Mouse (Mus musculus) lung, postnatal 4 days (tissue): ENCODE measurements at regions not wholly inside any gene's neighbourhood (a gene's known extent, or its start where the extent isn't known, plus 50 kb on each side); places are given as distances from the start of the nearest gene placed in this dataset.

ENCODE experiments used
- DNase-seq, 2 experiments: peaks; one replicate each; pipeline ENCODE4 v3.0.0; 2021

DNA sequence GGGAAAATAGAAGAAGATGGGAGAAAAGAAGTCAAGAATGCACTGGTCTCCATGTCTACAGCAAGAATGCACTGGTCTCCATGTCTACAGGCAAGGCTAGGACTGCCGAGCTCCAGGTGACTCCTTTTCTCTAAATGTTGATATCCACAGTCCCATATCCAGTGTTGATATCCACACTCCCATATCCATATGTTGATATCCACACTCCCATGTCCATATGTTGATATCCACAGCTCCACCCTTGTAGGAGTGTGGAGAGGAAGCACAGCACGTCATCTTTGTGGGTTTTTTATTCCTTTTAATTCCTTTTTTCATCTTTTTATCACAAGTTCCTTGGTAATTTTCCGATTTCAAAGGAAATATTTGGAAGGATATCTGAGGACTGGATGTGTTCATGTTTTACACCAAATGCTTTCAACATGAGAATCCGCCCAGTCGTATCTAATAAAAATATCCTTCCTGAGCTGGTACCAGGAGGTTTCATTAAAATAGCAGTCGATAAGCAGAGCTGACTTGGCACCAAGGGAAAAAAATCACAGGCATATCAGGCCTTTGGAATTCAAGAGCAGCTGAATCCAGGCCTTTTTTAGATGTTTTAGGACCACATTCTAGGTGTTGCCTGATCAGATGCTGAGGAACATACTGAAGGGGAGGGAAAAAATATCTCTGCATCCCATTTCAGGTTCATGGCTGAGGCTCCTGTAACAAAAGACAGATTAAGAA is 653.7 kb upstream of the Cdh11 start:
- DNase-seq = no peak

- DNase-seq = peak; percentile 42 to 43
Measured at GRCm38 (mm10) chr8:103441163-103441562, 655.7 kb upstream of the Cdh11 start.

- DNase-seq = peak; percentile 25 to 72
Measured at GRCm38 (mm10) chr8:103442420-103443125, 657.1 kb upstream of the Cdh11 start.

DNA sequence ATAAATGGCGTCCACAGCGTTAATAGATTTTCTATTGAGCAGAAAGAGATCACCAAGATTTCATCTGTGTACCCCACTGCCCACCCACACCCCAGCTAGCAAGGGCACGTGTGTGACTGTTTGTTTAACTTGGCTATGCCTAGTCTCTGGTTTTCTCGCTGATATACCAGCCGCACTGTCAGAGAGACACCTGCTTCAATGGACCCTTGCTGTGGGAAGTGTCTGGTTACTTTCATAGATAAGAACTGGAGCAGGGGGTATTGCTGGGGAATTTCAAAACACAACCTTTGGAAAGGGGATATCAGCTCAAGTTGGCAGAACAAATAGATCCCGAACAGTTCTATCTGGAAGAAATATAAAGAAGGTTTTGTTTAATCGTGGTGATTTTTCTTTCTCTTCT is 656.8 kb upstream of the Cdh5 start:
- no peak for DNase-seq

- no peak for DNase-seq
Measured at GRCm38 (mm10) chr8:103445378-103445777, 656.0 kb upstream of the Cdh5 start.

GRCm38 (mm10) chr8:103447916-103448315 is 653.5 kb upstream of the Cdh5 start:
- DNase-seq = no peak

GRCm38 (mm10) chr8:103451381-103452018 is 649.9 kb upstream of the Cdh5 start:
- no peak for DNase-seq

DNA sequence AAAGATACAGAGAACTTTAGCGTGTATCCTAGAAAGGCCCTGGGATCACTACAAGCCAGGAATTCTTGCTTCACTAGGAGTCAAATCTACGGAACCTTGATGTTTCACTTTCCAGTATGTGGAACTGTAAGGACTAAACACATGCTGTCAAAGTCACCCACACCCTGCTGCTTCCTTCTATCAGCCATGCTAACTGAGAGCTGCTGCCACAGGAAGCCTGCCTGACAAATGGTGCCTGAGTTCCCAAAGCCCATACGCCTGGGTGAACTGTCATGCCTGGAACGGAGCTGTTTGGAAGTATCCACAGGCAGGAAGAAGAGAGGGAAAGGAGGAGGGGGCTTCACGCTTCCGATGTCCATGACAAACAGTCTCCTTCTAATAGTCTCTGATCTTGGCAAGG is 644.2 kb upstream of the Cdh5 start:
- DNase-seq = no peak

GRCm38 (mm10) chr8:103463557-103463956 is 637.9 kb upstream of the Cdh5 start:
- DNase-seq = no peak

DNA sequence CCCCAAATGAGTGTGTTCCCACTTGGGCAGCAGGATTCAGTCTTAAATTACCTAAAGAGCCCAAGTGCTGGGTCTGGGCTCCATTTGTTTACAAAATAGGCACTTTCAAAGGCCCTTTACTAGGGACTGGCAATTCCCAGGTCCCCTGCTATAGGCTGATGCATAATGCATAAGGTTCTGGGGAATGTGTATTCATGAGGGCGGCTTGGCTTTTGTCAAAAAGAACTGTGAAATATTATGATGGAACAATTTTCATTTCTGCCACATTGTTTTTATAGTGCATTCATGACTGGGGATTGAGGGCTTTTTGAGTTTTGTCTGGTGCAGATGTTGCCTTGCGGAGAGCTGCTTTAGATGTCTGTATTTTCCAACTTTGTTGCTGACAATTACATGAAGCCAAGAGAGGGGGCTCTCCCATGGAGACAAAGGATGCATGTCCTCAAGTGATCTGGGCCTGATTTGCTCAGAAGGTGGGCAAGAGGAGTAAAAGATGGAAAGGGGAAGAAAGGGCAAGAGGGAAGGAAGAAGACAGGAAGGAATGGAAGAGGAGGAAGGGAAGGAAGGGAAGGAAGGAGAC is 636.6 kb upstream of the Cdh5 start:
- DNase-seq = no peak

- no peak for DNase-seq
Measured at GRCm38 (mm10) chr8:103467536-103468160, 633.8 kb upstream of the Cdh5 start.

DNA sequence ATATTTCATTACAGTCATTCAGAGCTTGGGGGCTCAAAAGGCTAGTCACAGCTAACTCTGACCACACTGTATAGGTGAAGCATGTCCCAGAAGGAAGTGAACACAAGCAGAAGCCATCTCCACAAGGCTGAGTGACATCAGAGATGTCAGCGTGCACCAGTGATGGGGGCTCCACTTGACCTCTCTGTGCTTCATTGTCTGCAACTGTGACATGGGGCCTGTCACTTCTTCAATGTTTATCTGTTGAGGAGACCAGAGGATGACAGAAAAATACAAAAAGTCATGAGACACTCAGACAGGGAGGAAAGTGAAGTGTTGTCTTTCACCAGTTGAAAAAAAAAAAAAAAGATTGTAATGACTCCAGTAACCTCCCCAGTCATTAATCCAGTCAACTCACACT is 632.4 kb upstream of the Cdh5 start:
- DNase-seq = no peak

- no peak for DNase-seq
Measured at GRCm38 (mm10) chr8:103470316-103470715, 631.1 kb upstream of the Cdh5 start.

- no peak for DNase-seq
Measured at GRCm38 (mm10) chr8:103475816-103476797, 625.3 kb upstream of the Cdh5 start.

GRCm38 (mm10) chr8:103482033-103482720 is 619.2 kb upstream of the Cdh5 start:
- DNase-seq = no peak

DNA sequence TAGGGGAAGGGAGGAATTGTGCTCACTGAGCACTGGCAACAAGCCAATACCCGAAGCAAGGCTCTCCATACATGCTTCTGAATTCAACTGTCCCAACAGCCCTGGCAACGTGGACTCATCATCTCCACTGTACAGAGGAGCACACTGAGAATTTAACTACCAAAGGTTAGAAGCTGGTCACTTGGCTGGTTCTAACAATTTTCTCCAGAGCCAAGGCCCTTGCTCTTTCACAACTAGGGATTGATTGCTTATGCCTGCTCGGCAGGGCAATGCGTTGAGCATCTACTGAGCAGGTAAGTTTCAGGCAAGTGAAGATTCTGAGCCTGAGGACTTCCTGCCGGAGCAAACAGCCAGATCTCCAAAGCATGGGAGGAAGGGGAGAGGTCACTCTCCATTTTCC is 616.0 kb upstream of the Cdh5 start:
- DNase-seq = no peak

GRCm38 (mm10) chr8:103489411-103489810 is 612.0 kb upstream of the Cdh5 start:
- peak; percentile 17 to 62 for DNase-seq

DNA sequence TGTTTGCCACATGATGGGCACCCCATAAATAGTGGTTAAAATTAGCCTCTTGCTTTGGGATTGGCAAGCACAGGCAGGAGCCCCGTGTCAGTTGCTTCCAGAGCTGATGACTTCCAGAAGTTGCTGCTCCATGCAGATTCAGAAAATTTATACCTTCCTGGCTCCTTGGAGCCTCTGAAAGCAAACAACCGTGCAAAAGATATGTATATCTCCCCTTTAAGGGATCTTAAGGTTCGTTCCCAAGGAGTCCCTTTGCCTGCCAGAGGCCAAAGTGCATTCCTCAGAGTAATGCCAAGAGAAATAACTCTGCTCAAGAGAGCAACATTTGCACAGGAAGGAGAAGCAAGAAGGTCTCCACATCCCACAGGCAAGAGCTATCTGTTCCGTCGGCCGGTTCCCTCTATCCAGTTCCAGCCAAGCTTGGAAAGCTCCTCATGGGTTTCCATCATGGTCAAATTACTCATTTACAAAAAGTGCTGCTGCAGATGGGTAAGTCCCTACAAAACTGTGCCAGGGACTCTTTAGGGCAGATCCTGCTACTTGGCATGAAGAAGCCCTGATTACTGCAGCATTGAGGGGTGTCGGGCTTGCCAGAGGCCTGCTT is 608.4 kb upstream of the Cdh5 start:
- no peak for DNase-seq

GRCm38 (mm10) chr8:103493932-103494493 is 607.4 kb upstream of the Cdh5 start:
- no peak for DNase-seq

DNA sequence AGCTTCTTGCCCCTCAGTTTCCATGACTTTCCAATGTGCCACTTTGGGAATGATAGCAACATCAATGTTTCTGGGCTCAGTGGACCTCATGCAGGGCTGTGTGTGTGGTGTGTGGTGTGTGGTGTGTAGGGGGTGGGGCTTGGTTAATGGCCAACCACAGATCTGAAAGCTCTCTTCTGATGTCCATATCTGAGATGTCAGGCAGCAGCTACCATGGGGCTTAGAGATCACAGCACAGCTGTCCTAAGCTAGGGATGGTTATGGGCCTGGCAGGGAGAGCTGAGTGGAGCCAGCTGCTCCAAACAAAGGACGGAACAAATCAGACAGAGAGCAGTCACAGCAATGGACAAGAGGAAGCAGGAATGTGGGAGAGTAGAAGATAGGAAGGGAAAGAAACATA is 606.8 kb upstream of the Cdh5 start:
- peak; percentile 11 to 69 for DNase-seq

DNA sequence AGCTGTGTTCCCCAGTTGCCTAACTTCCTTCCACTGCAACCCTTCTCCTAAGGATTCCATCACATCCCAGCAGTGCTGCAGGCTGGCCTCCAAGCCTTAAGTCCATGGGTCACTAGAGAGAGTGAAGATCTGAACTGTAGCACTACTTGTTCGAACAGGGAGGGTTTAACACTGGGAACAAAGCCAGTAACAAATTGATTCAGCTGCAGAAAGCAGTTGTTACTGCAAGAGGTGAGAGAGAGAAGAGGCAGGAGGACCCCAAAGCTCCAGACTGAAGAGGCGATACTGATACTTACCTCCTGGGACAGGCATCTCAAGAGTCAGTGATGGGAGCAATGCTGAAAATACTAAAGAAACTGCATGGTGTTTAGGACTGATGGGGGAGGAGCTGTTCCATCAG is 600.1 kb upstream of the Cdh5 start:
- peak; percentile 47 to 71 for DNase-seq
